Comparison of ENCODE assay signal across 21 mouse cellular contexts in the genomic region with DNA sequence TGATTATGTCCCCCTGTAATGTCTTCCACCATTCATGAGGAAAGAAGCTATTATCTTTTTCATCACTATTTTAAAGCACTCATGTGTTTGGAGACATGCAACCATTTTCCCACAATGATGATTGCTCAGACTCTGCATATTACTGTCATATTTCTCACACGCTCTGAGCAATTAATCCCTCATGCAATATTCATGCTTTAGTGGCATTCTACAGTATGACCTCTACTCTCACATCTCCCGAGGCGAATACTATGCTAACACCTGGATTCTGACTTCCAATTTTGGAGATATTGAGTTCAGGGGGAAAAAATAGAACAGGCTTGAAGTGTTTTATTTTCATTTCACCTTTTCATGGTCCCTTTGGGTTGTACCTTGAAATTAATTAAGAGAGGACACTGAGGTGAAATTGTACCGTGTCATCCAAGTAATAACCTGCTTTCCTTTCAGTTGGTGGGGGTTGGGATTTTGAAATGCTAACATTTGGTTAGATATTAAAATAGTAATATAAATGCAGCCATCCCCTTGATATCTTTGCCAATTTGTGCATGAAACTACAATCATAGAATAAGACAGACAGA.
DNase-seq lines count a peak whose midpoint lies in the region; ATAC-seq and TF ChIP-seq lines count a peak whose summit lies in the region.
"Had no signal": no experiment of that assay in that cellular context is flagged by ENCODE, and none has a peak within 500 bp of the region (broad histone marks: within the 10 kb centered on the region; RNA-seq: fewer than 3 reads in every experiment).

No protein-coding gene starts in this region.

- peaks cover 4% of the 10 kb centered on the region; the same call in 1 of the 2 replicates for H3K9me3 ChIP-seq in hindbrain, embryonic 14.5 days (ENCODE audit: control insufficient read depth, low read length)
- no peaks in the 10 kb centered on the region for H3K9me3 ChIP-seq in hindbrain, embryonic 10.5 days
- no peaks in the 10 kb centered on the region for H3K9me3 ChIP-seq in midbrain, embryonic 15.5 days
- H3K9me3 ChIP-seq in midbrain, embryonic 11.5 days (ENCODE audit: control insufficient read depth, low read length) = no peaks in the 10 kb centered on the region
- no peaks in the 10 kb centered on the region for H3K9me3 ChIP-seq in hindbrain, postnatal 0 days (ENCODE audit: low read length)
- H3K9me3 ChIP-seq in neural tube, embryonic 14.5 days (ENCODE audit: control insufficient read depth, low read length) = no peaks in the 10 kb centered on the region
- H3K9me3 ChIP-seq: embryonic facial prominence, embryonic 15.5 days; forebrain, embryonic 10.5 days; heart, embryonic 13.5 days had no signal

- no peak for TF ChIP-seq CTCF in hindbrain, postnatal 0 days (IDR thresholded peaks at IDR 0.05; ENCODE audit: low read depth)

- no peaks in the 10 kb centered on the region for H3K4me1 ChIP-seq in hindbrain, embryonic 14.5 days (replicated peaks; ENCODE audit: control insufficient read depth, insufficient read depth, low read length)
- no peaks in the 10 kb centered on the region for H3K4me1 ChIP-seq in hindbrain, embryonic 10.5 days (replicated peaks)
- H3K4me1 ChIP-seq in midbrain, embryonic 15.5 days = no peaks in the 10 kb centered on the region
- no peaks in the 10 kb centered on the region for H3K4me1 ChIP-seq in midbrain, embryonic 11.5 days (ENCODE audit: control insufficient read depth, insufficient read depth, low read length)
- no peaks in the 10 kb centered on the region for H3K4me1 ChIP-seq in hindbrain, postnatal 0 days (ENCODE audit: insufficient read depth, low read length)
- no peaks in the 10 kb centered on the region for H3K4me1 ChIP-seq in neural tube, embryonic 14.5 days (ENCODE audit: control insufficient read depth, insufficient read depth, low read length)
- H3K4me1 ChIP-seq: embryonic facial prominence, embryonic 15.5 days; forebrain, embryonic 10.5 days; heart, embryonic 13.5 days had no signal

- peak; percentile 75; the same call in 1 of the 2 replicates for ATAC-seq in hindbrain, embryonic 14.5 days (ENCODE audit: low FRiP score)
- ATAC-seq in midbrain, embryonic 15.5 days (replicated peaks) = peak; percentile 67
- ATAC-seq in midbrain, embryonic 11.5 days (ENCODE audit: low FRiP score) = no peak
- 0 out of 2 replicates have a peak, but pooled peaks have one; percentile 63 for ATAC-seq in hindbrain, postnatal 0 days
- ATAC-seq in neural tube, embryonic 14.5 days (ENCODE audit: low read depth) = peak; percentile 92

- H3K36me3 ChIP-seq in hindbrain, embryonic 14.5 days (replicated peaks; ENCODE audit: control insufficient read depth, insufficient read depth) = no peaks in the 10 kb centered on the region
- H3K36me3 ChIP-seq in hindbrain, embryonic 10.5 days = no peaks in the 10 kb centered on the region
- no peaks in the 10 kb centered on the region for H3K36me3 ChIP-seq in midbrain, embryonic 15.5 days (replicated peaks)
- H3K36me3 ChIP-seq in midbrain, embryonic 11.5 days (ENCODE audit: control insufficient read depth, insufficient read depth, low read length) = no peaks in the 10 kb centered on the region
- H3K36me3 ChIP-seq in hindbrain, postnatal 0 days (ENCODE audit: insufficient read depth, low read length) = no peaks in the 10 kb centered on the region
- no peaks in the 10 kb centered on the region for H3K36me3 ChIP-seq in neural tube, embryonic 14.5 days (ENCODE audit: control insufficient read depth, insufficient read depth, low read length)
- H3K36me3 ChIP-seq: embryonic facial prominence, embryonic 15.5 days; forebrain, embryonic 10.5 days; heart, embryonic 13.5 days had no signal

- no peak overlapping the region for H3K4me2 ChIP-seq in hindbrain, embryonic 14.5 days (replicated peaks)
- H3K4me2 ChIP-seq in midbrain, embryonic 15.5 days = no peak overlapping the region
- no peak overlapping the region for H3K4me2 ChIP-seq in midbrain, embryonic 11.5 days
- no peak overlapping the region for H3K4me2 ChIP-seq in hindbrain, postnatal 0 days (ENCODE audit: low read depth, low read length)
- no peak overlapping the region for H3K4me2 ChIP-seq in neural tube, embryonic 14.5 days (ENCODE audit: low read depth, low read length)
- H3K4me2 ChIP-seq: embryonic facial prominence, embryonic 15.5 days; heart, embryonic 13.5 days had no signal

- H3K27ac ChIP-seq in hindbrain, embryonic 14.5 days = no peak overlapping the region
- H3K27ac ChIP-seq in hindbrain, embryonic 10.5 days = no peak overlapping the region
- no peak overlapping the region for H3K27ac ChIP-seq in midbrain, embryonic 15.5 days
- no peak overlapping the region for H3K27ac ChIP-seq in midbrain, embryonic 11.5 days (ENCODE audit: low read depth, low read length)
- no peak overlapping the region for H3K27ac ChIP-seq in hindbrain, postnatal 0 days
- no peak overlapping the region for H3K27ac ChIP-seq in neural tube, embryonic 14.5 days (ENCODE audit: low read depth, low read length)
- H3K27ac ChIP-seq: embryonic facial prominence, embryonic 15.5 days; forebrain, embryonic 10.5 days; gastrocnemius, adult 2 months; heart, embryonic 13.5 days had no signal

- H3K9ac ChIP-seq in hindbrain, embryonic 14.5 days = no peak overlapping the region
- H3K9ac ChIP-seq in midbrain, embryonic 15.5 days = no peak overlapping the region
- no peak overlapping the region for H3K9ac ChIP-seq in midbrain, embryonic 11.5 days (ENCODE audit: low read length)
- no peak overlapping the region for H3K9ac ChIP-seq in hindbrain, postnatal 0 days (replicated peaks; ENCODE audit: low read length)
- no peak overlapping the region for H3K9ac ChIP-seq in neural tube, embryonic 14.5 days (replicated peaks; ENCODE audit: low read depth, low read length)
- H3K9ac ChIP-seq: embryonic facial prominence, embryonic 15.5 days; heart, embryonic 13.5 days had no signal

- no peak overlapping the region for H3K4me3 ChIP-seq in hindbrain, embryonic 14.5 days (replicated peaks; ENCODE audit: low read length)
- no peak overlapping the region for H3K4me3 ChIP-seq in hindbrain, embryonic 10.5 days
- no peak overlapping the region for H3K4me3 ChIP-seq in midbrain, embryonic 15.5 days
- H3K4me3 ChIP-seq in midbrain, embryonic 11.5 days (ENCODE audit: low read depth, low read length) = no peak overlapping the region
- H3K4me3 ChIP-seq in hindbrain, postnatal 0 days (ENCODE audit: low read length) = no peak overlapping the region
- H3K4me3 ChIP-seq in neural tube, embryonic 14.5 days (ENCODE audit: low read depth, low read length) = no peak overlapping the region
- H3K4me3 ChIP-seq: embryonic facial prominence, embryonic 15.5 days; erythroblast, embryonic 14.5 days; forebrain, embryonic 10.5 days; gastrocnemius, adult 2 months; heart, embryonic 13.5 days had no signal

- WGBS in hindbrain, embryonic 14.5 days = 69% methylated on average over 4 of the region's 4 CpGs
- WGBS in hindbrain, embryonic 10.5 days = 93% methylated on average over 4 of the region's 4 CpGs
- 73% methylated on average over 4 of the region's 4 CpGs for WGBS in midbrain, embryonic 15.5 days
- WGBS in midbrain, embryonic 11.5 days = 86% methylated on average over 4 of the region's 4 CpGs
- WGBS in hindbrain, postnatal 0 days = 74% methylated on average over 4 of the region's 4 CpGs
- WGBS in neural tube, embryonic 14.5 days = 69% methylated on average over 4 of the region's 4 CpGs

- DNase-seq in hindbrain, embryonic 14.5 days (ENCODE audit: low spot score) = no peak
- no peak for DNase-seq in hindbrain, embryonic 10.5 days (ENCODE audit: low spot score)
- no peak for DNase-seq in midbrain, embryonic 11.5 days (ENCODE audit: low spot score, missing footprints)
- DNase-seq in hindbrain, postnatal 0 days (ENCODE audit: low spot score) = peak; percentile 27
- DNase-seq in yolk sac, embryonic 10.5 days (ENCODE audit: low spot score) = no peak
- no peak for DNase-seq in heart, adult 9 months (ENCODE audit: low spot score in 2 of 2)
- DNase-seq: adrenal gland, adult 8-10 months; adrenal gland, postnatal 36 days; cerebellum, adult 11 months; cerebellum, adult 8-10 months; cerebellum, postnatal 14 days; embryo, embryonic 11 days; gastrocnemius, adult 2 months; gastrocnemius, postnatal 25 days; heart, postnatal 36 days had no signal

- no peaks in the 10 kb centered on the region for H3K27me3 ChIP-seq in hindbrain, embryonic 14.5 days (ENCODE audit: control insufficient read depth, insufficient read depth, low read length)
- H3K27me3 ChIP-seq in hindbrain, embryonic 10.5 days (ENCODE audit: insufficient read depth, poor library complexity, severe bottlenecking) = no peaks in the 10 kb centered on the region
- H3K27me3 ChIP-seq in midbrain, embryonic 15.5 days (replicated peaks) = no peaks in the 10 kb centered on the region
- H3K27me3 ChIP-seq in midbrain, embryonic 11.5 days (ENCODE audit: control insufficient read depth, insufficient read depth, low read length) = no peaks in the 10 kb centered on the region
- no peaks in the 10 kb centered on the region for H3K27me3 ChIP-seq in hindbrain, postnatal 0 days (ENCODE audit: insufficient read depth, low read length)
- no peaks in the 10 kb centered on the region for H3K27me3 ChIP-seq in neural tube, embryonic 14.5 days (ENCODE audit: control insufficient read depth, insufficient read depth, low read length)
- H3K27me3 ChIP-seq: embryonic facial prominence, embryonic 15.5 days; heart, embryonic 13.5 days had no signal
